Mouse (Mus musculus) heart, embryonic 15.5 days (tissue): ENCODE measurements around the gene Ranbp6. TPM values are rescaled to one million over a fixed set of nuclear protein-coding genes. Genes with fewer than 3 reads are reported as not detected.

Source experiments
- ATAC-seq: fragments of 200-750 bp; cut with Nextera tagmentation; replicated peaks from 2 replicates; pipeline ENCODE4 v1.8.0; 2017; ENCODE audit warnings: low read depth, moderate TSS enrichment; ENCODE audit not compliant: insufficient number of reproducible peaks, insufficient read depth, low FRiP score
- H3K27ac ChIP-seq: fragments of 300-500 bp; sonication (generic); 2 replicates; pipeline ENCODE4 v1.5.1; 2015; ENCODE audit warnings: mild to moderate bottlenecking, inconsistent platforms
- H3K27me3 ChIP-seq: fragments of 300-500 bp; sonication (generic); 2 replicates; pipeline ENCODE4 v1.6.1; 2015; ENCODE audit warnings: inconsistent platforms
- H3K36me3 ChIP-seq: fragments of 300-500 bp; sonication (generic); 2 replicates; pipeline ENCODE4 v1.6.1; 2015; ENCODE audit warnings: mild to moderate bottlenecking, inconsistent platforms
- H3K4me1 ChIP-seq: fragments of 300-500 bp; sonication (generic); replicated peaks from 2 replicates; pipeline ENCODE4 v1.6.1; 2015; ENCODE audit warnings: inconsistent platforms
- H3K4me2 ChIP-seq: fragments of 300-500 bp; sonication (generic); 2 replicates; pipeline ENCODE4 v1.6.1; 2015; ENCODE audit warnings: inconsistent platforms, mild to moderate bottlenecking, moderate library complexity
- H3K4me3 ChIP-seq: fragments of 300-500 bp; sonication (generic); 2 replicates; pipeline ENCODE4 v1.5.1; 2015; ENCODE audit warnings: mild to moderate bottlenecking, inconsistent platforms
- H3K9ac ChIP-seq: fragments of 300-500 bp; sonication (generic); 2 replicates; pipeline ENCODE4 v1.6.1; 2015; ENCODE audit warnings: mild to moderate bottlenecking, inconsistent platforms
- H3K9me3 ChIP-seq: fragments of 300-500 bp; sonication (generic); replicated peaks from 2 replicates; pipeline ENCODE4 v1.6.1; 2016; ENCODE audit warnings: inconsistent platforms
- WGBS: fragments of 180-500 bp; shearing (Covaris S2); methylation state at CpG from one replicate; pipeline ENCODE4 v1.1.7; 2015; ENCODE audit warnings: mixed read lengths; 5-methylcytosine and 5-hydroxymethylcytosine counted together
- polyA plus RNA-seq: library from polyadenylated mRNA; unstranded; fragments of >200 nt; fragmentation: Nextera tagmentation; extraction: Ambion mirVana; gene quantifications from 2 replicates; pipeline ENCODE4 v1.2.1, GENCODE M21; 2015

Ranbp6 gene
- polyA plus RNA-seq = 14.1 TPM in 2 replicates

DNA sequence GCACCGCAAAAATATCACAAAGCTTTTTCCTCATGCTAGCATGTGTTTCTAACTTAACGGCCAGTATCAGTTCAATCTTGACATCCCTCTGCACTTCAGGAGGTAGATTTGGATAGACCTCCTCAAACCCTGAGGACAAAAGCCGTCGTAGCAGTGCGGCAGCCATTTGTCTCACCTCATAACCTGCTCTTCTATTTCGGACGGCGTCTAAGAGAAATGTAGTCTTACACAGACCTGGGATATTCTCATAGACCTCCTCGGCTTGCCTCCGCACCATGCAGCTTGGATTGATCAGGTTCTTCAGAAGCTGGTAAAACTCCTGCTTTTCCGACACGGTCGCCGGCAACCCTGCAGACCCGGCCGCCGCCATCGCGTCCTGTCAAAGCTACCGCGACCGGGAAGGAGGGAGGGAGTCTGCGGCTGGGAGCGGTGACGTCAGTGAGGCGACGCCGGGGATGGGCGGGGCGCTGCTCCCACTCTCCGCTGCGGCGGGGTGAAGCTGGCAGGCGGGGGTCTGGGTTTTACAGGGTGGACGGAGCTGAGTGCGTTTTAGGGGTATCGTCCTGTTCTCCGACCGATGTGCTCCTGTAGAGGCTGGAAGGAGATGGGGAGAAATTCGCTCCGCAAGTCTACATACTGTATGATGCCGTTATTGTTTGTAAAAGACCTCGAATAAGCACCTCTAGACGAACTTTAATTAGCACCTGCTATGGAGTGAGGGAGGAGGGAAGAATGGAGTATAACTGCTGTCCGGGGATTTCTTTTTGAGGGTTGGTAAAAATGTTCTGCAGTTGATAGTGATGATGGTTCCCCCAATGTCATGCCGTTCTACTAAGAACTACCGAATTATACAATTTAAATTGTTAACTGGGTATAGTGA, at the start of gene Ranbp6:
TSS of gene Ranbp6 (minus strand) at position 394 of the 880 bp plus-strand sequence.
- peaks cover 13% of the 10 kb centered on the region for H3K4me1 ChIP-seq
- peaks cover 15% of the 10 kb centered on the region for H3K36me3 ChIP-seq
- peak; percentile 97 for ATAC-seq
- H3K9me3 ChIP-seq = no peaks in the 10 kb centered on the region
- H3K27me3 ChIP-seq = peaks cover 3% of the 10 kb centered on the region; the same call in 1 of the 2 replicates
- H3K4me3 ChIP-seq = peak within 1 kb of the TSS; percentile 78
- peak within 1 kb of the TSS; percentile 72 for H3K9ac ChIP-seq
- peak within 1 kb of the TSS; percentile 43 for H3K27ac ChIP-seq
- H3K4me2 ChIP-seq = peak within 1 kb of the TSS; percentile 73
- under 1% methylated on average over 47 of the region's 47 CpGs for WGBS

DNA sequence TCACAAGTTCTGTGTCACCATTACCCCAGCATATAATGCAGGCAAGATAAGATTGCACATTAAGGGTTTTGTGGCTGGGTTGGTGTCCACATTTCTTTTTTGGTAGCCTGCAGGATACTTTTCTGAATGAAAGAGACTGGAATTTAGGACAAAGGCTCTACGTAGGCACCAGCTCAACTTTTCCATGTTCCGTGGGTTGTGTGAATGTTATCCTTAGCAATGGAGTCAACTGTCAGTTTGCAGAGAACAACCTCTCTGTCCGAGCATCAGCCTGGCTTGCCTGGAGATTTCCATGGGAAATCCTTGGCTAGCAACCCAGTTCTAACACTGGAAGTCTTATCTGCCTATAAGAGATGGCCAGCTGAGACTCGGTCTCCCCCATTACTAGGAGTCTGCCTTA, 48.0 kb upstream of the Ranbp6 start:
- H3K36me3 ChIP-seq = no peaks in the 10 kb centered on the region

DNA sequence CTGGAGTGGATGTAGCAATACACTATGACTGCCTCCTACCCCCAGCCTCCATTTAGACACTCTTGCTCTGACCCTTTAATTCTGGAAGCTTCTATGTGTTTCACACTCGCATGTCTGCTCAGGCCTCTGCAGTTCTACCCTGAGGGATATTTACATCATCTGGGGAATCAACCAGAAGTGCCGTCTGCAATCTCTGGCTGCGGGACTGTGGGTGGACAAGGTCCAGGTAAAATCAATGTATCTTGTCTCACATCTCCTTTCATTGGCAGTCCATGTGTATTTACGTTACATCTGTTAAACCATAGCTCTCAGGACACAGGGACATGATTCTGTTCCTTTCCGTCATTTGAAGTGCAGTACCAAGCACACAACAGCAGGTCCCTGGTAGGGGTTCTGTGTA, 44.5 kb upstream of the Ranbp6 start:
- no peaks in the 10 kb centered on the region for H3K4me1 ChIP-seq
- H3K4me3 ChIP-seq = no peak overlapping the region
- H3K27ac ChIP-seq = no peak overlapping the region
- ATAC-seq = no peak
- H3K9ac ChIP-seq = no peak overlapping the region
- no peaks in the 10 kb centered on the region for H3K9me3 ChIP-seq
- H3K36me3 ChIP-seq = no peaks in the 10 kb centered on the region
- no peak overlapping the region for H3K4me2 ChIP-seq
- WGBS = 84% methylated on average over 5 of the region's 5 CpGs
- H3K27me3 ChIP-seq = no peaks in the 10 kb centered on the region

More for the DNA sequence above, 48.0 kb upstream of the Ranbp6 start:
- no peak overlapping the region for H3K4me2 ChIP-seq
- ATAC-seq = no peak
- H3K4me1 ChIP-seq = no peaks in the 10 kb centered on the region
- no peaks in the 10 kb centered on the region for H3K27me3 ChIP-seq
- no peak overlapping the region for H3K9ac ChIP-seq
- 73% methylated on average over 4 of the region's 4 CpGs for WGBS
- no peak overlapping the region for H3K27ac ChIP-seq
- no peak overlapping the region for H3K4me3 ChIP-seq
- no peaks in the 10 kb centered on the region for H3K9me3 ChIP-seq

DNA sequence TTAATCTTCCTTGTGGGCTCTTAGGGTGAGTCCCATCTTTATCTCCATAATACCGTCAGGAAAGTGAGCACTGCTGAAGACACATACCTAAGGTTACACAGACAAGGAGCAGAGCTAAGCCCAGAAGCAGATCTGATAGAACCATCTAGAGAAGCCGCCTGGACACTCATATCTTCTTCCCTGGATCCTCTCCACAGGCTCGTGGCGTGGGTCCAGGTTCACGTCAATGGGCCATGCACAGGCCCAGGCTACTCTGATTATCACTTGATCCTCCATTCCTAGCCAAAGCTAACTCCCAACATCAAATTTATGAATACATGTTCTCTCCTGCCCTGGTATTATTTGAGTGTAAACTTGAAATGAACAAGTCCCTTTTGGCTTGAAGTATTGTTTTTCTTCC, 40.9 kb upstream of the Ranbp6 start:
- Histone ChIP-seq H3K9ac (no peak overlapping the region), H3K4me1 (no peaks in the 10 kb centered on the region), H3K4me3 (no peak overlapping the region), H3K4me2 (no peak overlapping the region), H3K27ac (no peak overlapping the region), H3K9me3 (no peaks in the 10 kb centered on the region), H3K36me3 (no peaks in the 10 kb centered on the region), H3K27me3 (no peaks in the 10 kb centered on the region)
- ATAC-seq = no peak
- 73% methylated on average over 5 of the region's 5 CpGs for WGBS

GRCm38 (mm10) chr19:29851036-29851690, 38.4 kb upstream of the Ranbp6 start:
- no peak overlapping the region for H3K9ac ChIP-seq
- H3K36me3 ChIP-seq = no peaks in the 10 kb centered on the region
- H3K9me3 ChIP-seq = no peaks in the 10 kb centered on the region
- ATAC-seq = no peak
- no peak overlapping the region for H3K27ac ChIP-seq
- no peaks in the 10 kb centered on the region for H3K4me1 ChIP-seq
- no peak overlapping the region for H3K4me2 ChIP-seq
- H3K27me3 ChIP-seq = no peaks in the 10 kb centered on the region
- WGBS = 41% methylated on average over 12 of the region's 12 CpGs
- no peak overlapping the region for H3K4me3 ChIP-seq

- Histone ChIP-seq H3K9me3 (no peaks in the 10 kb centered on the region), H3K27ac (no peak overlapping the region), H3K4me3 (no peak overlapping the region), H3K4me2 (no peak overlapping the region), H3K9ac (no peak overlapping the region), H3K4me1 (no peaks in the 10 kb centered on the region), H3K27me3 (no peaks in the 10 kb centered on the region), H3K36me3 (no peaks in the 10 kb centered on the region)
- 73% methylated on average over 11 of the region's 11 CpGs for WGBS
- no peak for ATAC-seq
These were observed 37.3 kb upstream of the Ranbp6 start for GRCm38 (mm10) chr19:29849924-29850551.

DNA sequence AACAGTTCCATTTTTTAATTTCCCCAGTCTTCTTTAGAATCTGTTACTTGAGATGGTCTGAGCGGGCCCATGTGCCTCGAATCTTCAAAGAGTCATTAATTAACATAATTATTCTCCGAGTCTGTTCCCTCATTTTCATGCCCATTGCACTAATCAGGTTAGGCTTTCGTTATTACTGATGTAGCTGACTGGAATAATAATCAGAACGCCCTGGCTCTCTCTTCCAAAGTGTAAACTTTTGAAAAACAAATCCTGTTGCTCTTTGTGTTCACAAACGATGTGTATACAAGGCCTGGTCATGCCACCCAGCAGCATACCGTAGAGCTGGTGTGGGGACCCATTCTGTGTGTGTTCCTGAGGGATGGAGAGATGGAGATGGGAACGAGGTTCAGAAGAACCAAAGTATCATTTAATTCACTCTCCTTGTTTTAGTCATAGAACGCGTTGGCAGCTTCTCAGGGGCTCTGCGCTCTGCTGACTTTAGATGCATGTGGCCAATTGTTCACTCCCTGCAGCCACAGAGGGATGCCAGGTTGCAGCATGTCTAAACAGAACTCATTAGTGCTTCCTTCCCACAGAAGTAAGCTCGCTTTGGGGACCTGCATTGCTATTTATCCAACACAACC, 31.4 kb upstream of the Ranbp6 start:
- ATAC-seq = no peak
- Histone ChIP-seq H3K36me3 (no peaks in the 10 kb centered on the region), H3K27me3 (no peaks in the 10 kb centered on the region), H3K27ac (no peak overlapping the region), H3K4me3 (no peak overlapping the region), H3K4me2 (no peak overlapping the region), H3K9me3 (no peaks in the 10 kb centered on the region), H3K9ac (no peak overlapping the region), H3K4me1 (no peaks in the 10 kb centered on the region)
- WGBS = 74% methylated on average over 12 of the region's 12 CpGs

- Histone ChIP-seq H3K9me3 (no peaks in the 10 kb centered on the region), H3K4me3 (no peak overlapping the region), H3K4me2 (no peak overlapping the region), H3K9ac (no peak overlapping the region), H3K27me3 (no peaks in the 10 kb centered on the region), H3K4me1 (no peaks in the 10 kb centered on the region), H3K27ac (no peak overlapping the region), H3K36me3 (no peaks in the 10 kb centered on the region)
- 39% methylated on average over 5 of the region's 5 CpGs for WGBS
- no peak for ATAC-seq
These were observed 30.9 kb upstream of the Ranbp6 start for GRCm38 (mm10) chr19:29843641-29844035.

- no peak overlapping the region for H3K4me2 ChIP-seq
- no peaks in the 10 kb centered on the region for H3K36me3 ChIP-seq
- 76% methylated on average over 8 of the region's 8 CpGs for WGBS
- H3K9ac ChIP-seq = no peak overlapping the region
- H3K27me3 ChIP-seq = no peaks in the 10 kb centered on the region
- H3K27ac ChIP-seq = no peak overlapping the region
- no peak for ATAC-seq
- H3K9me3 ChIP-seq = no peaks in the 10 kb centered on the region
- no peak overlapping the region for H3K4me3 ChIP-seq
- H3K4me1 ChIP-seq = no peaks in the 10 kb centered on the region
These were observed 30.2 kb upstream of the Ranbp6 start for GRCm38 (mm10) chr19:29842973-29843372.

GRCm38 (mm10) chr19:29840642-29841041, 27.9 kb upstream of the Ranbp6 start:
- Histone ChIP-seq H3K36me3 (no peaks in the 10 kb centered on the region), H3K4me1 (no peaks in the 10 kb centered on the region), H3K9ac (no peak overlapping the region), H3K27me3 (no peaks in the 10 kb centered on the region), H3K4me3 (no peak overlapping the region), H3K9me3 (no peaks in the 10 kb centered on the region), H3K27ac (no peak overlapping the region), H3K4me2 (no peak overlapping the region)
- ATAC-seq = no peak
- 79% methylated on average over 4 of the region's 4 CpGs for WGBS

- Histone ChIP-seq H3K9ac (no peak overlapping the region), H3K27me3 (no peaks in the 10 kb centered on the region), H3K4me1 (no peaks in the 10 kb centered on the region), H3K36me3 (no peaks in the 10 kb centered on the region), H3K9me3 (no peaks in the 10 kb centered on the region), H3K4me3 (no peak overlapping the region), H3K27ac (no peak overlapping the region), H3K4me2 (no peak overlapping the region)
- ATAC-seq = no peak
- 69% methylated on average over 3 of the region's 3 CpGs for WGBS
These were observed 25.9 kb upstream of the Ranbp6 start for GRCm38 (mm10) chr19:29838636-29839135.
